Mouse (Mus musculus): ENCODE measurements around the gene Smc4.

Smc4 gene

GRCm38 (mm10) chr3:69004437-69005337 is at the start of gene Smc4, which contains the start of gene Ift80:
Smc4 (plus strand) TSS chr3:69004738.
Ift80 (minus strand) TSS chr3:69004570.
- in situ Hi-C loops (cut with MboI; ENCODE audit: low pct_unique_long_range_greater_than_20kb in 1 of 2, low sequenced_read_pairs in 2 of 2, unreplicated experiment in 1 of 2), result no loop called here

- in situ Hi-C loops (cut with MboI; ENCODE audit: low pct_unique_long_range_greater_than_20kb in 1 of 2, low sequenced_read_pairs in 2 of 2, unreplicated experiment in 1 of 2), result no loop called here
These were observed 48.1 kb upstream of the Smc4 start for GRCm38 (mm10) chr3:68956454-68956853.

GRCm38 (mm10) chr3:68957413-68957812 is 47.1 kb upstream of the Smc4 start:
- in situ Hi-C loops (cut with MboI; ENCODE audit: low pct_unique_long_range_greater_than_20kb in 1 of 2, low sequenced_read_pairs in 2 of 2, unreplicated experiment in 1 of 2), result no loop called here

DNA sequence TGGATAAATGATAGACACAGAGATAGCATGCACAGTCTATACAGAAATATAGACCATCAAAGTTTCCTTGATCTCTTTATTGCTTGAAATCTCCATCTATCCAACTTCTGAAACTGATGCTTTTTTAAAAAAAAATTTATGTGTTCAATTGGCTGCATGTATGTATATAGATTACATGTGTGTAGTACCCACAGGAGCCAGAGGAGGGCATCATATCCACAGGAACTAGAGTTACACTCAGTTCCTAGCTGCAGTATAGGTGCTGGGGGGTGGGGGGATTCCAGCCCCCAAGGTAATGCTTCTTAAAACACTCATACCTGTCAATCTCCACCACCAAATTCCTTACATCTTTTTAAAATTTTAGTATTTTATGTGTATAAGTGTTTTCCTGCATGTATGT is 39.9 kb upstream of the Smc4 start:
- in situ Hi-C loops (cut with MboI; ENCODE audit: low pct_unique_long_range_greater_than_20kb in 1 of 2, low sequenced_read_pairs in 2 of 2, unreplicated experiment in 1 of 2), result no loop called here

DNA sequence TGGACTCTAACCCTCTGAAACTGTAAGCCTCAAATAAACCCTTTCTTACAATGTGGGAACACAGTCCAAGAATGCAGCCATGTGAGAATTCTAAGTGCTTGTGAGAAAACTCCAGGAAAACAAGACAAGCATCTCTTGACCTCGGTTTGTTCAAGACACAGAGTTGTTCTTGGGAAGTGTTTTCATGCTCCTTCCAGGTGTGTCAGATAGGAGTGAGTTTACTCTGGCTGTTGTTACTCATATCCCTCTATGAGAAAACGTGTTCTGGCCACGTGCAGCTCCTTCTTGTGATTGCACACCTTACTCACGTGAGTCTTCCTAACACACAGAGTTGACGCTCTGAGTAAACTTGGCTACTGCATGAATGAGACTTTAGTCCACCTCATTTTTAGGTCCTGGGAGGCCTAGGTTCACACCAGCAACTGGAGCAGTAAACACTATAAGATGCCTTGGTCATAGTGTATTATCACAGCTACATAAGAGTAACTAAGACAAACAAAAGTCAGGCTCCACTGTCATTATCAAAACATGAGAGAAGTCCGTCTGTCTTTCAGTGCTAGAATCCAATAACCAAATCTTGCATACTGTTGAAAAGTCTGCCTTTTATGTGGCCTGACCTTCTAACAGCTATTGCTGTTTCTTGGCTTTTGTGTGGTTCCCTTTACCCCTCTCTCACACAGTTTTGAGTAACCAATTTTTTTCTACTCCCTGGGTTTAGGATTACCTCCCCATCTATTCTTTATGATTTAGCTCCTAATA is 37.8 kb upstream of the Smc4 start:
- in situ Hi-C loops (cut with MboI; ENCODE audit: low pct_unique_long_range_greater_than_20kb in 1 of 2, low sequenced_read_pairs in 2 of 2, unreplicated experiment in 1 of 2), result no loop called here

GRCm38 (mm10) chr3:68967404-68967803 is 37.1 kb upstream of the Smc4 start:
- in situ Hi-C loops (cut with MboI; ENCODE audit: low pct_unique_long_range_greater_than_20kb in 1 of 2, low sequenced_read_pairs in 2 of 2, unreplicated experiment in 1 of 2), result no loop called here

- in situ Hi-C loops (cut with MboI; ENCODE audit: low pct_unique_long_range_greater_than_20kb in 1 of 2, low sequenced_read_pairs in 2 of 2, unreplicated experiment in 1 of 2), result no loop called here
These were observed 35.4 kb upstream of the Smc4 start for GRCm38 (mm10) chr3:68969091-68969590.

DNA sequence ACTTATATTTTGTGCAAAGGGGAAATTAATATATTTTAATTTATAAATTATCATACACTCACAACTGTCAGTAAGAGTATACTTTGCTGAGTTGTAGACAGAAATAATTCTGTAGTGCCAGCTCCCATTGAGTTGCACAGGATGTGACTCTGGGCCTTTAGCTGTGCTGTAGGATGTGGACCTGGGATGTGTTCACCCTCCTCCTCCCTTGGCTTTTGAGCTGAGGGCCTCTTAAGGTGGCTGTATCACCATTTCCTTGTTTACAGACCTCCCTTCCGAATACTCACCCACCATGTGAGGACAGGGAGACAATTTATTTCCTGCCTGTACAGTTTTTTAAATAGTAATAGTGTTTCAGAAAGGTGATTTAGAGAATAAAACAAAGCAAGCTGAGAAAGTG is 31.0 kb upstream of the Smc4 start:
- in situ Hi-C loops (cut with MboI; ENCODE audit: low pct_unique_long_range_greater_than_20kb in 1 of 2, low sequenced_read_pairs in 2 of 2, unreplicated experiment in 1 of 2), result no loop called here

GRCm38 (mm10) chr3:68974639-68975532 is 29.7 kb upstream of the Smc4 start:
- in situ Hi-C loops (cut with MboI; ENCODE audit: low pct_unique_long_range_greater_than_20kb in 1 of 2, low sequenced_read_pairs in 2 of 2, unreplicated experiment in 1 of 2), result no loop called here

DNA sequence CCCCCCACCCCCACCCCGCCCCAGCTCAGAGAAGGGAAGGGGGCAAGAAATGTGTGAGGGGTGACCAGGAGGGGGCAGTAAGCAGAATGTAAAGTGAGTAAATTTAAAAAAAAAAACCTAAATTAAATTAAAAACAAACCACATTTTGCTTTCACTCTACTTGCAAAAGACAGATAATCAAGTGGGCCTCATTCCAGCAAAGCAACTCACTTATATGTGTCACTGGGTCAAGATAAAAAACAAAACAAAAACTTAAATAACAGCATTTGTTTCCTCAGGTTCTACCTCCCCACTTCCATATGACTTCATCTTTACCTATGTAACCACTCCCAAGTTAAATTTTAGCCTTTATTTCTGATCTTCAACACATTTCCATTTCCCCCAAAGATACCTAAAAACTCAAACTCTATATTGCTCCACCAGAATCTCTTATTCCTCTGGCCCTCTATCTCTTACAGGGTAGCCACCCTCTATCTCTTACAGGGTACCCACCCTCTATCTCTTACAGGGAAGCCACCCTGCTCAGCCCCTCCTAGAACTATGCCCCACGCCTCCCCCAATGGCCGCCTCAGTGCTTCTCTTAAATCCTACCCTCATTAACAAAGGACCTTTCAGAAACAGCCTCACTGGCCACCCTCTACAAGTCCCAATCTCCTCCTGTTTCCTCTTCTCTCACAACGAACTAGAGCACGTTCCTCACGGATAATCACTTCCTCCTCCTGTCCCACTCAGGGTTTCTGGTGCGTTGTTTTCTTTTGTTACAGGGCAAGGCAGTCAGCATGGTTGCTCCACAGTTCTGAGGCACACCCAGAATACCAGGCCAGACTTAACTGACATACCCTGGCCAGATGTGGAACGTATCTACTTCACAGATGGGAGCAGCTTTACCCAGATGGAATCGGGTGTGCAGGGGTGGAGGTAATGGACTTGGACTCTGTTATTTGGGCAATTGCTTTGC is 28.7 kb upstream of the Smc4 start:
- in situ Hi-C loops (cut with MboI; ENCODE audit: low pct_unique_long_range_greater_than_20kb in 1 of 2, low sequenced_read_pairs in 2 of 2, unreplicated experiment in 1 of 2), result no loop called here

GRCm38 (mm10) chr3:68977696-68978095 is 26.8 kb upstream of the Smc4 start:
- in situ Hi-C loops (cut with MboI; ENCODE audit: low pct_unique_long_range_greater_than_20kb in 1 of 2, low sequenced_read_pairs in 2 of 2, unreplicated experiment in 1 of 2), result no loop called here

GRCm38 (mm10) chr3:68979187-68979586 is 25.4 kb upstream of the Smc4 start:
- in situ Hi-C loops (cut with MboI; ENCODE audit: low pct_unique_long_range_greater_than_20kb in 1 of 2, low sequenced_read_pairs in 2 of 2, unreplicated experiment in 1 of 2), result no loop called here

- in situ Hi-C loops (cut with MboI; ENCODE audit: low pct_unique_long_range_greater_than_20kb in 1 of 2, low sequenced_read_pairs in 2 of 2, unreplicated experiment in 1 of 2), result no loop called here
These were observed 23.6 kb upstream of the Smc4 start for GRCm38 (mm10) chr3:68980898-68981297.

DNA sequence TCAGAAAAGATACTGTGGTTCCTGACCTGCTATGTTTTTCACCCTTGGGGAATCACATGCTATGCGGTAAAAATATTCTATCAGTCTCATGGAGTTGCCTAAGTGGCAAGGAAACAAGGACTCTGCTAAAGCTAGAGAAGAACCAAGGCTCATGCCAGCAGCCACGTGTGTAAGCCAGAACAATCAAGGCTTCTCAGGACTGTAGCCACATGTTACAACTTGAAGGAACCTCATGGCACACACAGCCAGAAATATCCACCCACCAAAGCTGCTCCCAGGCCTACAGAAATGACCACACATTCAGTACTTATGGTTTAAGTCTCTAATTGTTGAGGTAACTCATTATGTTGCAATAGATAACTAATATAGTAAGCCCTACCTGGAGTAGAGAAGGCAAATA is 18.0 kb upstream of the Smc4 start:
- in situ Hi-C loops (cut with MboI; ENCODE audit: low pct_unique_long_range_greater_than_20kb in 1 of 2, low sequenced_read_pairs in 2 of 2, unreplicated experiment in 1 of 2), result no loop called here

- in situ Hi-C loops (cut with MboI; ENCODE audit: low pct_unique_long_range_greater_than_20kb in 1 of 2, low sequenced_read_pairs in 2 of 2, unreplicated experiment in 1 of 2), result no loop called here
These were observed 1.8 kb upstream of the Smc4 start for GRCm38 (mm10) chr3:69002781-69003180.

DNA sequence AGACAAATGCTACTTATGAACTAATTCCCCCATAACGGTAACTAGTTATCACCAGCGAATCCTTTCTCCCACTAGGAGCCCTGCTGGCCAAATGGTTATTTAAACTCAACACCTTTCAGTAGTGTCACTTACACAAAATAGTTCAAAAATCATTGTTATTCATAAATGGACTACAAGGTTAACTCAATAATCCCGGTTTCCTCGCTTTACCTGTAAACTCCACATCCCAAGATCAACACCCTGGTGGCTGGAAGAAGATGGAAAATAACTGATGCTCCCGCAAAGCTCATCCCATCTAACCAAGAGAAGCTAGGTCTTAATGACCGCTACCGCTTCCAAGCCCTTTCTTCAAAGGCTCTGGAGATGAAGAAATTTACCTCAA is 492 bp upstream of the Smc4 start:
- in situ Hi-C loops (cut with MboI; ENCODE audit: low pct_unique_long_range_greater_than_20kb in 1 of 2, low sequenced_read_pairs in 2 of 2, unreplicated experiment in 1 of 2), result no loop called here

DNA sequence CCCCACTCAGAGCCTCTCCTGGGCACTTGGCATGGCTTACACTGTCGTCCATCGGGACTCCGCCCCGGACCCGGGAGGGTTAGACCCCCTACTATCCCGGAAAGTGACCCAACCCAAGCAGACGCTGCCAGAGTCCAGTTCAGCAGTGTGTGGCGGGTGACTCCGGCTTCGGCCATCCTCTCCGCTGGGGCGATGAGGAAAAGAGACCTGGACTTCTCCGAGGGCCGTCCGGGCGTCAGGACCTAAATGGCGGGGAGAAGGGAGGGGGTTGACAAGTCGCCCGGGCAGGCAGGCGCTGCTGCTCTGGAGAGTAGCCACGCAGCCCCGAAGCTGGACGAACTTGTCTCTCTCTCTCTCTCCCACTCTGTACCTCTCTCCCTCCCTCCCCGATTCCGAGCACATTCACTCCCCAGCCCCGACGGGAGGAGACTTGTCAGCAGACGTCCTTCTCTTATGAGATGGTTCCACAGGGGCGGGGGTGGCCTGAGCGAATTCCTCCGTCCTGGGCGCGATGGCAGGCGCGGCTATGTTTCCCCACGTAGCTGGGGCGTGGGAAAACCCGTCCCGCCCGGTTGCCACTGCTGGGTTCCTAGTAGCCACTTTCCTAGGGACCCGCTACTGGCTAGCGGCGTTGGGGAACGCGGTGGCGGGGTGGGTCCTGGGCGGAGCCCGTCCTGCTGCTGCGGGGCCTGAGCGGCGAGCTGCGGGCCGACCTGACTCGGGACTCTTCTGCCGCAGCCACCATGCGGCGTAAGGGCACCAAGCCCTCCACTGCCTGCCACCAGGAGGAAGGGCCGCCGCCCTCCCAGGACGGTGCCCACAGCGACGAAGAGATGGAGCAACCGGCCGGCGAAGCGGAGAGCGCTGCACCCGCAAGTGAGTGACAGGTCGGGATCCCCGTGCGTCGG is 1.1 kb downstream of the Smc4 start:
- in situ Hi-C loops (cut with MboI; ENCODE audit: low pct_unique_long_range_greater_than_20kb in 1 of 2, low sequenced_read_pairs in 2 of 2, unreplicated experiment in 1 of 2), result no loop called here

Data from mouse embryonic stem cell (cell line).